In the genomic region with DNA sequence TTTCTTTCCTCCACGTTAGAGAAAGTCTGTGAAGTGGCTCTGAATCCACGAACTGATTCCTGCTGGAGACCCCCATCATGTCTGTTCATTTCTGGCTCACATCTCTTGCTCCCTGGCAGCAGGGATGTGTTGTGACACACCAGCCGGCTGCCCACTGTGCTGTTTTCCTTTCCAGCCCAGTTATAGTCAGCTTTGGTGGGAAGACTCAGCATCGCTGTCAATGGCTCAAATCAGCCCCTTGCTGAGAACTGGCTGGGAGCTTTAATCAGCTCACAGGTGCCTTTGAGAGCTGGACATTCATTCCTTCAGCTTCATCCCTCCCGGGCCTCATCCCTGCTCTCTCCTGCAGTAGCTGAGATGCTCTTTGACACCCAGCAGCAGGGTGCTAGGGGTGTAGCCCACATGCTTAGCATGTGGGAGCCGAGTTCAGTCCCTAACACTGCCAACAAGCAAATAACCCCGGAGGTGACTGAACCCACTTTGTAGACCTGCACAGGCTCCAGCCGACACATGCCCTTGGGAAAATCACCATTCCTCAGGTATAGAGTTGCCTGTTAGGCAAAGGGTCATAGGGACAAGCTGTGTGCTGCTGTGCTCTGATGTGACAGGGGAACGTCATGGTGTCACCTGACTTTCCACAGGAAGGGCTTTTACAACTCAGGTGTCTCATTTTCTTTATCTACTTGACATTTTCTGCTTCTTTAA, we compare ENCODE assay signal across 10 mouse cellular contexts. TPM values are rescaled to one million over a fixed set of nuclear protein-coding genes. Genes with fewer than 3 reads are reported as not detected.
DNase-seq lines count a peak whose midpoint lies in the region; ATAC-seq lines count a peak whose summit lies in the region.
"Had no signal": no experiment of that assay in that cellular context is flagged by ENCODE, and none has a peak within 500 bp of the region (broad histone marks: within the 10 kb centered on the region; RNA-seq: fewer than 3 reads in every experiment).

No protein-coding gene starts in this region.

- H3K4me2 ChIP-seq in liver, embryonic 16.5 days (ENCODE audit: low read depth, low read length), result no peak overlapping the region
- H3K4me2 ChIP-seq: neural tube, embryonic 12.5 days had no signal

- no peaks in the 10 kb centered on the region; the same call in 1 of the 2 replicates for H3K4me1 ChIP-seq in liver, embryonic 16.5 days (ENCODE audit: control insufficient read depth, low read depth, low read length)

- WGBS in liver, embryonic 16.5 days (ENCODE audit: insufficient replicate concordance), result 62% methylated on average over 9 of the region's 9 CpGs

- H3K36me3 ChIP-seq in liver, embryonic 16.5 days (ENCODE audit: control insufficient read depth, insufficient read depth), result no peaks in the 10 kb centered on the region

- no peak overlapping the region for H3K4me3 ChIP-seq in liver, embryonic 16.5 days (ENCODE audit: low read depth, low read length)
- H3K4me3 ChIP-seq: neural tube, embryonic 12.5 days had no signal

- H3K9ac ChIP-seq in liver, embryonic 16.5 days (ENCODE audit: low read depth, low read length), result 0 out of 2 replicates have a peak overlapping the region, but pooled peaks have one; percentile 6
- H3K9ac ChIP-seq: neural tube, embryonic 12.5 days had no signal

- H3K27ac ChIP-seq in liver, embryonic 16.5 days (ENCODE audit: low read length), result peak overlapping the region; percentile 62
- H3K27ac ChIP-seq: neural tube, embryonic 12.5 days had no signal

- no peaks in the 10 kb centered on the region for H3K27me3 ChIP-seq in liver, embryonic 16.5 days (ENCODE audit: control insufficient read depth, insufficient read depth, low read depth, low read length)
- H3K27me3 ChIP-seq: neural tube, embryonic 12.5 days had no signal

- no peaks in the 10 kb centered on the region for H3K9me3 ChIP-seq in liver, embryonic 16.5 days (replicated peaks; ENCODE audit: control insufficient read depth, low read length)
- H3K9me3 ChIP-seq: neural tube, embryonic 12.5 days had no signal

- peak; percentile 50 for DNase-seq in cerebellum, adult 11 months
- DNase-seq in cerebellum, postnatal 4 days (ENCODE audit: low spot score in 2 of 2), result no peak
- DNase-seq in left cerebral cortex, postnatal 36 days (ENCODE audit: low spot score in 2 of 2), result peak; percentile 34 to 44
- no peak for DNase-seq in left cerebral cortex, postnatal 10 days (ENCODE audit: extremely low spot score in 1 of 2, low spot score in 2 of 2)
- DNase-seq in cerebellum, adult 9-11 months, result peak; percentile 69
- DNase-seq in retina, embryonic 14.5 days (ENCODE audit: low spot score), result no peak
- no peak for DNase-seq in embryo, embryonic 9.5 days (ENCODE audit: extremely low spot score)
- DNase-seq: kidney, adult 11 months had no signal

- intact Hi-C loops in left cerebral cortex, postnatal 36 days (cut with DNase I), result loop anchor here (10.0 kb wide), 1 partner anchor 78 kb away; a partner anchor contains a TSS
- intact Hi-C loops in left cerebral cortex, postnatal 10 days (cut with DNase I), result no loop called here

- peak; percentile 38 for ATAC-seq in liver, embryonic 16.5 days (ENCODE audit: low read depth)

RNA-seq across cellular contexts. Expression of a gene that starts 49.9 kb away (rescaled TPM):
- total RNA-seq in left cerebral cortex, postnatal 36 days (2021), result 100 to 1,000 TPM; 168 to 190 TPM
- 100 to 1,000 TPM; 198 to 199 TPM for total RNA-seq in left cerebral cortex, postnatal 10 days (2021)
- 5.6 and 6.4 TPM in 2 replicates for polyA plus RNA-seq in liver, embryonic 16.5 days (2015; fragmentation: Nextera tagmentation; extraction: Ambion mirVana)

Comparison
In these comparisons a context has a peak if more than half of its experiments do, and no peak if none do; other contexts are left out.
1. DNase-seq: peak in cerebellum, adult 11 months (single experiment), left cerebral cortex, postnatal 36 days (2 of 2) and cerebellum, adult 9-11 months (single experiment); none in cerebellum, postnatal 4 days (0 of 2), left cerebral cortex, postnatal 10 days (0 of 2), retina, embryonic 14.5 days (single experiment) and embryo, embryonic 9.5 days (single experiment).